Mouse (Mus musculus) frontal cortex, adult (tissue): ENCODE data around the gene Slc2a13.
A peak's percentile ranks its signal among the peaks of the same experiment; 100 is the strongest.

ENCODE experiments used
- ATAC-seq: cut with Nextera tagmentation; 2 replicates; pipeline ENCODE4 v1.9.2; 2017; ENCODE audit warnings: mild to moderate bottlenecking, moderate library complexity, mixed read lengths; ENCODE audit not compliant: low TSS enrichment

Gene Slc2a13

GRCm38 (mm10) chr15:91502661-91503060 is 70.4 kb downstream of the Slc2a13 start:
- ATAC-seq, result no peak

- no peak for ATAC-seq
Observed at GRCm38 (mm10) chr15:91502235-91502634, 70.8 kb downstream of the Slc2a13 start.

GRCm38 (mm10) chr15:91495014-91495413 is 78.0 kb downstream of the Slc2a13 start:
- ATAC-seq, result peak; percentile 80

- ATAC-seq, result no peak
Observed at GRCm38 (mm10) chr15:91479924-91480615, 93.0 kb downstream of the Slc2a13 start.

GRCm38 (mm10) chr15:91477766-91478165 is 95.3 kb downstream of the Slc2a13 start:
- ATAC-seq, result peak; percentile 57; the same call in 1 of the 2 replicates

- ATAC-seq, result peak; percentile 83
Observed at GRCm38 (mm10) chr15:91473690-91474409, 99.2 kb downstream of the Slc2a13 start.

GRCm38 (mm10) chr15:91465331-91465730 is 107.7 kb downstream of the Slc2a13 start:
- ATAC-seq, result no peak

- no peak for ATAC-seq
Observed at GRCm38 (mm10) chr15:91463857-91464435, 109.1 kb downstream of the Slc2a13 start.

- ATAC-seq, result peak; percentile 86
Observed at GRCm38 (mm10) chr15:91463026-91463661, 109.9 kb downstream of the Slc2a13 start.

GRCm38 (mm10) chr15:91461940-91462339 is 111.1 kb downstream of the Slc2a13 start:
- ATAC-seq, result no peak

GRCm38 (mm10) chr15:91457202-91457601 is 115.9 kb downstream of the Slc2a13 start:
- no peak for ATAC-seq

- peak; percentile 87 for ATAC-seq
Observed at GRCm38 (mm10) chr15:91445399-91445798, 127.7 kb downstream of the Slc2a13 start.

- peak; percentile 33; the same call in 1 of the 2 replicates for ATAC-seq
Observed at GRCm38 (mm10) chr15:91443449-91443848, 129.6 kb downstream of the Slc2a13 start.

GRCm38 (mm10) chr15:91439883-91440282 is 133.2 kb downstream of the Slc2a13 start:
- peak; percentile 79 for ATAC-seq

GRCm38 (mm10) chr15:91425426-91425825 is 147.6 kb downstream of the Slc2a13 start:
- peak; percentile 47 for ATAC-seq

- ATAC-seq, result 0 out of 2 replicates have a peak, but pooled peaks have one; percentile 57
Observed at GRCm38 (mm10) chr15:91406979-91407378, 166.1 kb downstream of the Slc2a13 start.

- ATAC-seq, result peak; percentile 76; the same call in 1 of the 2 replicates
Observed at GRCm38 (mm10) chr15:91395165-91395564, 177.9 kb downstream of the Slc2a13 start.

- ATAC-seq, result no peak
Observed at GRCm38 (mm10) chr15:91383694-91384093, 189.4 kb downstream of the Slc2a13 start.

GRCm38 (mm10) chr15:91382606-91383005 is 190.5 kb downstream of the Slc2a13 start:
- no peak for ATAC-seq

- no peak for ATAC-seq
Observed at GRCm38 (mm10) chr15:91381864-91382263, 191.2 kb downstream of the Slc2a13 start.

- no peak for ATAC-seq
Observed at GRCm38 (mm10) chr15:91378751-91379325, 194.2 kb downstream of the Slc2a13 start.

GRCm38 (mm10) chr15:91377568-91377967 is 195.5 kb downstream of the Slc2a13 start:
- no peak for ATAC-seq
